9 mouse cellular contexts compared by ENCODE assay signal in the genomic region with DNA sequence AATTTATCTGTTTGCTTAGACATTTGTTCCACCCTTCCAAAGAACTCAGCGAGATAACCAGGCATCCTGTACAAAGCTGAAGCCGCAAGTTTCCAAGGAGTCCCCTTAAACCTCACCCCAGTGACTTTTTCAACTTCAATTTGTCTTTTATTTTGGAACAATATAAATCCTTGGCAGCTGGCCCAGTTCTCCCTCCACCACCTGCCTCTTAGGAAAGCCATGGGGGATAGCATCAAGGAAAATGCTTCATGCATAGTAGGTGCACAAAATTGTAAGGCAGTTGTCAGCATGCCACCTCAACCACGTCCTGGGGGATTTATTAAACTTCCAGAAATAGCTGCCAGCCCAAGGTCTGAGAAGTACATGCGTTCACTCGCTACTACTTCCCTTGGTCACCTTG.
A peak's percentile ranks its signal among the peaks of the same experiment; 100 is the strongest.
DNase-seq lines count a peak whose midpoint lies in the region; ATAC-seq lines count a peak whose summit lies in the region.
"Had no signal": no experiment of that assay in that cellular context is flagged by ENCODE, and none has a peak within 500 bp of the region (broad histone marks: within the 10 kb centered on the region; RNA-seq: fewer than 3 reads in every experiment).

No protein-coding gene starts in this region.

- H3K9me3 ChIP-seq in forebrain, embryonic 12.5 days = no peaks in the 10 kb centered on the region
- H3K9me3 ChIP-seq in limb, embryonic 10.5 days (replicated peaks) = no peaks in the 10 kb centered on the region
- no peaks in the 10 kb centered on the region for H3K9me3 ChIP-seq in neural tube, embryonic 15.5 days (replicated peaks)

- peaks cover 44% of the 10 kb centered on the region for H3K4me1 ChIP-seq in forebrain, embryonic 12.5 days
- peaks cover 56% of the 10 kb centered on the region for H3K4me1 ChIP-seq in limb, embryonic 10.5 days
- H3K4me1 ChIP-seq in neural tube, embryonic 15.5 days = peaks cover 35% of the 10 kb centered on the region

- H3K9ac ChIP-seq in forebrain, embryonic 12.5 days = no peak overlapping the region
- H3K9ac ChIP-seq in neural tube, embryonic 15.5 days (replicated peaks) = no peak overlapping the region

- no peak for ATAC-seq in forebrain, embryonic 12.5 days (ENCODE audit: low FRiP score)
- ATAC-seq in neural tube, embryonic 15.5 days (ENCODE audit: low FRiP score) = no peak
- ATAC-seq in erythroblast, adult 5-6 weeks (replicated peaks; ENCODE audit: low FRiP score, poor library complexity, severe bottlenecking) = no peak

- H3K36me3 ChIP-seq in forebrain, embryonic 12.5 days (replicated peaks) = no peaks in the 10 kb centered on the region
- H3K36me3 ChIP-seq in limb, embryonic 10.5 days = peaks cover 4% of the 10 kb centered on the region; the same call in 1 of the 2 replicates
- no peaks in the 10 kb centered on the region for H3K36me3 ChIP-seq in neural tube, embryonic 15.5 days

- peaks cover 8% of the 10 kb centered on the region for H3K27me3 ChIP-seq in forebrain, embryonic 12.5 days
- no peaks in the 10 kb centered on the region for H3K27me3 ChIP-seq in limb, embryonic 10.5 days (ENCODE audit: low read depth, poor library complexity, severe bottlenecking)
- H3K27me3 ChIP-seq in neural tube, embryonic 15.5 days (replicated peaks) = no peaks in the 10 kb centered on the region

- peak; percentile 8 for DNase-seq in left cerebral cortex, postnatal 4 days
- no peak for DNase-seq in left cerebral cortex, postnatal 10 days (ENCODE audit: extremely low spot score in 1 of 2, low spot score in 2 of 2)
- no peak for DNase-seq in limb, embryonic 10.5 days (ENCODE audit: low spot score)
- no peak for DNase-seq in layer of hippocampus, postnatal 14 days (ENCODE audit: low spot score in 2 of 2)
- DNase-seq: cerebellum, adult 18-20 months; gastrocnemius, postnatal 14 days had no signal

- H3K27ac ChIP-seq in forebrain, embryonic 12.5 days = peak overlapping the region; percentile 80
- peak overlapping the region; percentile 89 for H3K27ac ChIP-seq in limb, embryonic 10.5 days
- H3K27ac ChIP-seq in neural tube, embryonic 15.5 days (replicated peaks) = 0 out of 2 replicates have a peak overlapping the region, but pooled peaks have one; percentile 43

- WGBS in forebrain, embryonic 12.5 days = 35% methylated on average over 5 of the region's 5 CpGs
- WGBS in limb, embryonic 10.5 days = 54% methylated on average over 5 of the region's 5 CpGs
- 26% methylated on average over 5 of the region's 5 CpGs for WGBS in neural tube, embryonic 15.5 days

- peak overlapping the region; percentile 11 for H3K4me2 ChIP-seq in forebrain, embryonic 12.5 days
- no peak overlapping the region for H3K4me2 ChIP-seq in neural tube, embryonic 15.5 days

- intact Hi-C loops in left cerebral cortex, postnatal 4 days (cut with DNase I) = no loop called here
- intact Hi-C loops in left cerebral cortex, postnatal 10 days (cut with DNase I) = no loop called here

- no peak overlapping the region for H3K4me3 ChIP-seq in forebrain, embryonic 12.5 days (replicated peaks)
- peak overlapping the region; percentile 15; the same call in 1 of the 2 replicates for H3K4me3 ChIP-seq in limb, embryonic 10.5 days
- no peak overlapping the region for H3K4me3 ChIP-seq in neural tube, embryonic 15.5 days (replicated peaks)
